Mouse (Mus musculus) heart, adult 2 months (tissue): Measurements from ENCODE around the gene Mtch1.

Experiments used
- CTCF ChIP-seq: fragments of 200-600 bp; IDR thresholded peaks from 2 replicates; pipeline ENCODE4 v1.8.1; 2022; ENCODE audit warnings: antibody characterized with exemption, mild to moderate bottlenecking, moderate library complexity
- EP300 ChIP-seq: fragments of 200-500 bp; IDR thresholded peaks from 2 replicates; pipeline ENCODE4 v1.6.1; 2011; ENCODE audit warnings: low read depth, low read length, control low read depth; ENCODE audit not compliant: insufficient read depth
- POLR2A ChIP-seq: fragments of 200-500 bp; IDR thresholded peaks from 2 replicates; pipeline ENCODE4 v1.6.1; 2011; ENCODE audit warnings: mild to moderate bottlenecking, low read depth, low read length, control low read depth; ENCODE audit not compliant: insufficient read depth

DNA sequence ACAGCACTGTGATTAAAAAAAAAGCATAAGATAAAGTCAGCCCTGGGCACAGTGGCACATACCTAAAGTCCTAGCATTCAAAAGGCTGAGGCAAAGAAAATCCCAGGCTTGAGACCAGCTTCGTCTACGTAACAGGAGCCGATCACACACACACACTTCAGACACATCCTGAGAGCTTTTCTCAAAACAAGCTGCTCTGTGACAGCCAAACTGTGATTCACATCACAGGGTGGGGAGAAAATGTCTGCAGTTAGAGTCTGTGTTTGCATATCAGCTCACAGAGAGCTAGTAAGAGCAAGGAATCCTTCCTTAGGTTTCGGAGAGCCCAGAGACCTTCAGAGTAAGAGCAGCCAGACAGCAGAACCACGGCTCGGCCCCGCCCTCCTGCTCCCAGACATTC, 46.8 kb downstream of the Mtch1 start:
- no peak for TF ChIP-seq CTCF
- no peak for TF ChIP-seq POLR2A
- TF ChIP-seq EP300, result no peak
